ENCODE assay signal across 11 mouse cellular contexts in genomic region chr7:109012998-109013625, GRCm38 (mm10).
A peak's percentile ranks its signal among the peaks of the same experiment; 100 is the strongest.
DNase-seq lines count a peak whose midpoint lies in the region; ATAC-seq lines count a peak whose summit lies in the region.
"Had no signal": no experiment of that assay in that cellular context is flagged by ENCODE, and none has a peak within 500 bp of the region (broad histone marks: within the 10 kb centered on the region; RNA-seq: fewer than 3 reads in every experiment).

No protein-coding gene starts in this region.

- H3K4me2 ChIP-seq in forebrain, embryonic 11.5 days (ENCODE audit: low read depth, low read length, severe bottlenecking), result peak overlapping the region; percentile 18; the same call in 1 of the 2 replicates
- peak overlapping the region; percentile 84 for H3K4me2 ChIP-seq in hindbrain, embryonic 16.5 days (ENCODE audit: low read length)
- peak overlapping the region; percentile 76 for H3K4me2 ChIP-seq in midbrain, embryonic 14.5 days (ENCODE audit: low read length)
- H3K4me2 ChIP-seq: heart, embryonic 13.5 days had no signal

- peaks cover 17% of the 10 kb centered on the region for H3K27me3 ChIP-seq in forebrain, embryonic 11.5 days (ENCODE audit: control insufficient read depth, insufficient read depth, low read length)
- peaks cover 62% of the 10 kb centered on the region for H3K27me3 ChIP-seq in forebrain, embryonic 10.5 days (ENCODE audit: poor library complexity, severe bottlenecking)
- H3K27me3 ChIP-seq in hindbrain, embryonic 16.5 days (replicated peaks; ENCODE audit: control insufficient read depth, insufficient read depth, low read length), result no peaks in the 10 kb centered on the region; the same call in 1 of the 2 replicates
- H3K27me3 ChIP-seq in midbrain, embryonic 14.5 days (ENCODE audit: control insufficient read depth, insufficient read depth, low read length), result peaks cover 7% of the 10 kb centered on the region; the same call in 1 of the 2 replicates

- no peak for DNase-seq in forebrain, embryonic 11.5 days (ENCODE audit: low spot score)
- no peak for DNase-seq in forebrain, embryonic 10.5 days (ENCODE audit: extremely low spot score, low spot score)
- peak; percentile 76 for DNase-seq in brain, adult 2 months (ENCODE audit: low read depth, low spot score)
- DNase-seq in midbrain, embryonic 14.5 days, result peak; percentile 45
- DNase-seq in spleen, adult 12 weeks (ENCODE audit: low spot score), result no peak
- DNase-seq in spleen, adult 18-20 months, result no peak
- DNase-seq in heart, adult 18-20 months, result no peak
- DNase-seq: adrenal gland, postnatal 36 days had no signal

- H3K9ac ChIP-seq in forebrain, embryonic 11.5 days (ENCODE audit: low read length), result 0 out of 2 replicates have a peak overlapping the region, but pooled peaks have one; percentile 12
- peak overlapping the region; percentile 37 for H3K9ac ChIP-seq in hindbrain, embryonic 16.5 days (ENCODE audit: low read depth, low read length)
- H3K9ac ChIP-seq in midbrain, embryonic 14.5 days (replicated peaks; ENCODE audit: low read length), result peak overlapping the region; percentile 16; the same call in 1 of the 2 replicates
- H3K9ac ChIP-seq: heart, embryonic 13.5 days had no signal

- ATAC-seq in forebrain, embryonic 11.5 days (replicated peaks; ENCODE audit: low FRiP score), result no peak
- ATAC-seq in hindbrain, embryonic 16.5 days, result 0 out of 2 replicates have a peak, but pooled peaks have one; percentile 4
- no peak for ATAC-seq in midbrain, embryonic 14.5 days (ENCODE audit: low FRiP score, low TSS enrichment)
- ATAC-seq: intestine, postnatal 0 days had no signal

- no peaks in the 10 kb centered on the region for H3K36me3 ChIP-seq in forebrain, embryonic 11.5 days (ENCODE audit: control insufficient read depth, insufficient read depth, low read length)
- no peaks in the 10 kb centered on the region for H3K36me3 ChIP-seq in forebrain, embryonic 10.5 days (replicated peaks)
- H3K36me3 ChIP-seq in hindbrain, embryonic 16.5 days (ENCODE audit: control insufficient read depth, insufficient read depth, low read length), result no peaks in the 10 kb centered on the region
- no peaks in the 10 kb centered on the region for H3K36me3 ChIP-seq in midbrain, embryonic 14.5 days (ENCODE audit: control insufficient read depth, insufficient read depth, low read length)
- H3K36me3 ChIP-seq: heart, embryonic 13.5 days had no signal

- no peak overlapping the region for H3K27ac ChIP-seq in forebrain, embryonic 11.5 days (ENCODE audit: low read depth, low read length)
- no peak overlapping the region; the same call in 1 of the 2 replicates for H3K27ac ChIP-seq in forebrain, embryonic 10.5 days
- H3K27ac ChIP-seq in hindbrain, embryonic 16.5 days (ENCODE audit: low read depth, low read length), result peak overlapping the region; percentile 41; the same call in 1 of the 2 replicates
- H3K27ac ChIP-seq in midbrain, embryonic 14.5 days (replicated peaks; ENCODE audit: low read depth, low read length), result peak overlapping the region; percentile 93; the same call in 1 of the 2 replicates
- H3K27ac ChIP-seq: heart, embryonic 13.5 days had no signal

- no peaks in the 10 kb centered on the region for H3K9me3 ChIP-seq in forebrain, embryonic 11.5 days (ENCODE audit: control insufficient read depth, low read length)
- no peaks in the 10 kb centered on the region for H3K9me3 ChIP-seq in forebrain, embryonic 10.5 days
- H3K9me3 ChIP-seq in hindbrain, embryonic 16.5 days (ENCODE audit: control insufficient read depth, low read length), result no peaks in the 10 kb centered on the region
- H3K9me3 ChIP-seq in midbrain, embryonic 14.5 days (ENCODE audit: control insufficient read depth, low read length), result no peaks in the 10 kb centered on the region
- H3K9me3 ChIP-seq: heart, embryonic 13.5 days had no signal

- H3K4me3 ChIP-seq in forebrain, embryonic 11.5 days (ENCODE audit: low read depth, low read length), result no peak overlapping the region
- no peak overlapping the region for H3K4me3 ChIP-seq in forebrain, embryonic 10.5 days
- H3K4me3 ChIP-seq in hindbrain, embryonic 16.5 days (ENCODE audit: low read length), result peak overlapping the region; percentile 5; the same call in 1 of the 2 replicates
- H3K4me3 ChIP-seq in midbrain, embryonic 14.5 days (replicated peaks; ENCODE audit: low read depth, low read length), result peak overlapping the region; percentile 13; the same call in 1 of the 2 replicates
- H3K4me3 ChIP-seq: heart, embryonic 13.5 days had no signal

- 41% methylated on average over 4 of the region's 4 CpGs for whole genome bisulfite sequencing in forebrain, embryonic 11.5 days
- WGBS in forebrain, embryonic 10.5 days, result 35% methylated on average over 4 of the region's 4 CpGs
- 31% methylated on average over 4 of the region's 4 CpGs for WGBS in hindbrain, embryonic 16.5 days
- 42% methylated on average over 4 of the region's 4 CpGs for WGBS in midbrain, embryonic 14.5 days

- peaks cover 14% of the 10 kb centered on the region for H3K4me1 ChIP-seq in forebrain, embryonic 11.5 days (replicated peaks; ENCODE audit: control insufficient read depth, insufficient read depth, low read length)
- peaks cover 41% of the 10 kb centered on the region for H3K4me1 ChIP-seq in forebrain, embryonic 10.5 days
- peaks cover 39% of the 10 kb centered on the region for H3K4me1 ChIP-seq in hindbrain, embryonic 16.5 days (ENCODE audit: control insufficient read depth, insufficient read depth, low read depth, low read length)
- H3K4me1 ChIP-seq in midbrain, embryonic 14.5 days (ENCODE audit: control insufficient read depth, insufficient read depth, low read length), result peaks cover 38% of the 10 kb centered on the region

Comparison
In these comparisons a context has a peak if more than half of its experiments do, and no peak if none do; other contexts are left out.
1. DNase-seq: peak in brain, adult 2 months (single experiment) and midbrain, embryonic 14.5 days (single experiment); none in forebrain, embryonic 11.5 days (single experiment), forebrain, embryonic 10.5 days (single experiment), spleen, adult 12 weeks (single experiment), spleen, adult 18-20 months (0 of 2) and heart, adult 18-20 months (0 of 2).
2. H3K27ac ChIP-seq: peak in hindbrain, embryonic 16.5 days (single experiment) and midbrain, embryonic 14.5 days (single experiment); none in forebrain, embryonic 11.5 days (single experiment) and forebrain, embryonic 10.5 days (single experiment).
3. H3K4me2 ChIP-seq: peak in every context shown above with its lines; median percentile 84 in hindbrain, embryonic 16.5 days; 76 in midbrain, embryonic 14.5 days; 18 in forebrain, embryonic 11.5 days.
4. H3K4me3 ChIP-seq: peak in hindbrain, embryonic 16.5 days (single experiment) and midbrain, embryonic 14.5 days (single experiment); none in forebrain, embryonic 11.5 days (single experiment) and forebrain, embryonic 10.5 days (single experiment).
5. Peak in every context shown above with its lines, with median percentiles within 50 percentile points of each other: H3K9ac ChIP-seq.